Mouse (Mus musculus) ovary, adult 2 months (tissue): ENCODE results near the gene Gpat2. TPM values are rescaled to one million over a fixed set of nuclear protein-coding genes. Genes with fewer than 3 reads are reported as not detected.

Experiments used
- polyA plus RNA-seq: library from polyadenylated mRNA; depleted of rRNA; stranded (reverse); fragments of >200 nt; gene quantifications from 2 replicates; pipeline ENCODE4 v1.2.3, GENCODE M21; 2012; rRNA removed

The Gpat2 gene
- polyA plus RNA-seq: 2.0 and 2.4 TPM in 2 replicates

DNA sequence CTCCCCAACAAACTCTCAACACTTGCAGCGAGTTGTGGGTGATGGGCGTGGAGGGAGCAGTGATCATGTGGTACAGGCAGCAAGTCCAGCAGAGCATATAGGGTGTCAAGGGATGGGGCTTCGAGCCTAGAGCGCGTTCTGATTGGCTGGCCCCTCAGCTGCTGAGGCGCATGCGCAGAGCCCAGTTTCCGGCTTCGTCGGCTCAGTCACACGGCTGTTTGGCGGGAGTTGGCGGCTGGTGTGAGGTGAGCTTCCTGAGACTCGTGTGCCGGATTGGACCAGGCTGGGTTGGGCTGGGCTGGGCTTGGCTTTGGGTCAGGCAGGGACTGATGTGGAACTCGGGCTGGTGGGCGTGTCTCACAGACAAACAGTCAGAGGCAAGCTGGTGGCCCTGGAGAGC, at the start of gene Gpat2:
Gene Gpat2 (plus strand): TSS at position 223 of the 400 bp plus-strand sequence.

DNA sequence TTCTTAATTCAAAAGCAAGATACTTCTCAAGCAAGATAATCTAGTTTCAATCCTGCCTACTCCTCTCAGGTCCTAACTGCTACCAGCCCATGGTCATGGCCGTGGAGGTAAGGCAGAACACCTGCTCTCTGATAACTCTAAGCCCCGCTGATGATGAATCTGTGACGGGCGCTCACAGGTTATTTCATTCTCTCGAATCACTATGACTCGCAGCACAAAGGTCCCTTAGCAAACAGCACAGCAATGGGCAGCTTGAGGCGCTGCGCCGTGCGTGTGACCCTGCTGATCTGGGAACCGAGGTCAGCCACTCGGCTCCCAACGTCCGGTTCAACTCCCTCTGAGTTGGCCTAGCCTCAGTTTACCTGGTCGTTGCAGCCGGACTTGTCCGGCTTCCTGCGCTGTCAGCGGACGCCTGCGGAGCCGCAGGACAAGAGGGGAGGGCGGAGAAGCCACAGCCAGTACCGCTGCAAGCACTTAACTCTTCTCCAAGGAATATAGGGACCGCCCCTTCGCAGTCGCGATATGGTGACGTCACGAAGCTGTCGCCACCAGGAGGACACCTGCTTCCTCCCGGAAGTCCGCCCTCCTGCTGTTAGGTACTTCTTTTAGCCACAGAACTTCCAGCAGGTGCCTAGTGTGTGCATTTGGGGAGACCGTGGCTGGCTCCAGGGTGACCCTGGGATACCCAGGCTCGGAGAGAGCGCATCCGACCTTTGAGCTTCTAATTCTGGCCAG, 19.2 kb downstream of the Gpat2 start, which contains the start of gene Fahd2a:
Gene Fahd2a (minus strand): TSS at position 511 of the 735 bp plus-strand sequence.

Other genes with a start within 250 kb of the Gpat2 start
- gene 1810024B03Rik, start 216.9 kb upstream of the Gpat2 start, polyA plus RNA-seq: 0.35 and 0.85 TPM in 2 replicates
- 50.0 and 62.6 TPM in 2 replicates for gene Snrnp200, start 216.8 kb upstream of the Gpat2 start, polyA plus RNA-seq
- 39.8 and 56.5 TPM in 2 replicates for gene Ciao1, start 177.4 kb upstream of the Gpat2 start, polyA plus RNA-seq
- gene Tmem127, start 177.3 kb upstream of the Gpat2 start, polyA plus RNA-seq: 151 and 158 TPM in 2 replicates
- gene Stard7, start 155.0 kb upstream of the Gpat2 start, polyA plus RNA-seq: 73.2 and 130 TPM in 2 replicates
- gene Dusp2, start 89.0 kb upstream of the Gpat2 start, polyA plus RNA-seq: 7.4 and 9.4 TPM in 2 replicates
- 17.6 and 21.6 TPM in 2 replicates for gene Astl, start 86.6 kb upstream of the Gpat2 start, polyA plus RNA-seq
- 0.50 and 0.56 TPM in 2 replicates for gene Adra2b, start 62.0 kb upstream of the Gpat2 start, polyA plus RNA-seq
- gene Fahd2a, start 19.4 kb downstream of the Gpat2 start, polyA plus RNA-seq: 21.6 and 24.4 TPM in 2 replicates
- gene Kcnip3, start 96.9 kb downstream of the Gpat2 start, polyA plus RNA-seq: 32.2 and 33.3 TPM in 2 replicates
- 3.0 and 3.2 TPM in 2 replicates for gene Prom2, start 116.3 kb downstream of the Gpat2 start, polyA plus RNA-seq
- 2.7 and 3.5 TPM in 2 replicates for gene Zfp661, start 161.9 kb downstream of the Gpat2 start, polyA plus RNA-seq
- 46.1 and 71.2 TPM in 2 replicates for gene Mrps5, start 162.0 kb downstream of the Gpat2 start, polyA plus RNA-seq
- gene Mal, start 231.5 kb downstream of the Gpat2 start, polyA plus RNA-seq: 3.4 and 4.1 TPM in 2 replicates